8 mouse cellular contexts compared by ENCODE assay signal in the genomic region with DNA sequence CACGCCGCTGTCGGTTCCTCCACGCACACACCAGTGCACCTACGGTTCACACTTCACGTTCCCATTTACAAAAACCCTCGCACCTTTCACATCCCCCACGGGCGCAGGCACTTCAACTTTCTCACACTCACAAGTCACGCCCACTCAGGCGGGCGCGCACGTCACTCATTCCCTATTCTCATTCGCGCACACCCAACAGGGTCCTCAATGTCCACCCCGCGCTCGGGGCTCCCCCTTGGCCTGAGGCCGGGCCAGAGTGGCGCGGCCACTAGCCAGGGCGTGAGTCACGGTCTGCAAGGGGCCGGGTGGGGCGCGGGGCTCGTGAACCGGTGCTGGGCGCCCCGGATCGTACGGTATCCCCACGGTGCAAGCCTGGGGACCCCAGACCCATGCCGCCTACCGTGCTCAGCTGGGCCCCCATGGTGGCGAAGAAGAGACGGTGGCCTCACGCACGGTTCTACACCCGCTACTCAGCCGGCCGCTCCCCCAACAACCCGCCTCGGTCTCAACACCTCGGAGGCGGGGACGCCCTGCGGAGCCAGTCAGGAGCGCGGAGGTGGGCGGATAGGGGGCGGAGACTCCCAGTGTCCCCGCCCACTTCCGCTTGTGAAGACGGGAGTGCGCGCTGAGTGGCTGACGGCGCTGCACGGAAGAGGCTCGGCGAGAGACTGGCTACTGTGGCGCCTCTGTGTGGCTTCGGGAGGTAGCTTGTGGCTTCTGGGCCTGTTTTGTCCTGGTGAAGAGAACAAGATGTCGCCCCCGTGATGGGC. TPM values are rescaled to one million over a fixed set of nuclear protein-coding genes. Genes with fewer than 3 reads are reported as not detected.
DNase-seq lines count a peak whose midpoint lies in the region; ATAC-seq and TF ChIP-seq lines count a peak whose summit lies in the region.

No protein-coding gene starts in this region.

- peak overlapping the region; percentile 95 for H3K9ac ChIP-seq in hindbrain, embryonic 15.5 days

- WGBS in hindbrain, embryonic 15.5 days: 1% methylated on average over 67 of the region's 67 CpGs

- no peak for DNase-seq in Patski (ENCODE audit: low read depth, low spot score)
- DNase-seq in cerebellum, postnatal 14 days: peak; percentile 97
- peak; percentile 89 to 92 for DNase-seq in frontal cortex, postnatal 25 days (ENCODE audit: low spot score in 2 of 2)
- peak; percentile 96 for DNase-seq in left cerebral cortex, adult 11 months (ENCODE audit: low spot score)
- DNase-seq in lung, postnatal 4 days: peak; percentile 97 to 99
- peak; percentile 97 for DNase-seq in retina, postnatal 7 days (ENCODE audit: low read depth, low spot score)
- peak; percentile 92 for DNase-seq in urinary bladder, adult 2 months (ENCODE audit: low spot score)

- peak; percentile 93 for ATAC-seq in Patski
- peak; percentile 98 for ATAC-seq in hindbrain, embryonic 15.5 days (ENCODE audit: low FRiP score, low read depth)

- H3K4me2 ChIP-seq in hindbrain, embryonic 15.5 days: peak overlapping the region; percentile 62

- no peak for TF ChIP-seq CTCF in Patski (IDR thresholded peaks at IDR 0.05)

- in situ Hi-C loops in Patski (cut with MboI; ENCODE audit: low pct_unique_long_range_greater_than_20kb): loop anchor here (5.0 kb wide), 1 partner anchor 50 kb away; no protein-coding TSS in a partner anchor

- no peaks in the 10 kb centered on the region for H3K27me3 ChIP-seq in Patski
- no peaks in the 10 kb centered on the region for H3K27me3 ChIP-seq in hindbrain, embryonic 15.5 days

- H3K27ac ChIP-seq in hindbrain, embryonic 15.5 days (replicated peaks): peak overlapping the region; percentile 85

- no peaks in the 10 kb centered on the region for H3K36me3 ChIP-seq in hindbrain, embryonic 15.5 days

- H3K4me3 ChIP-seq in hindbrain, embryonic 15.5 days: peak overlapping the region; percentile 100

- H3K9me3 ChIP-seq in hindbrain, embryonic 15.5 days: no peaks in the 10 kb centered on the region

- H3K4me1 ChIP-seq in hindbrain, embryonic 15.5 days (replicated peaks): peaks cover 38% of the 10 kb centered on the region

- POLR2A ChIA-PET in Patski (lab: Charles Lee): interaction anchor here (0.6 to 1.1 kb wide), 5 partner anchors 8 to 50 kb away, joined by 3 to 4 read pairs (median 3); partner anchors contain the start of genes Poldip3 and Rrp7a

- CTCF ChIA-PET in Patski (lab: Charles Lee): interaction anchor here (1.2 to 1.5 kb wide), 2 partner anchors 16 to 21 kb away, joined by 3 to 5 read pairs; no protein-coding TSS in a partner anchor

RNA-seq across cellular contexts. Expression of gene Cyb5r3, which starts 0.5 kb away (rescaled TPM):
- 466 TPM for polyA plus RNA-seq in Patski (2021)
- polyA plus RNA-seq in hindbrain, embryonic 15.5 days (2015; fragmentation: Nextera tagmentation; extraction: Ambion mirVana): 116 and 144 TPM in 2 replicates
- polyA plus RNA-seq in urinary bladder, adult 2 months (2012; rRNA removed): 131 and 197 TPM in 2 replicates

RNA-seq across cellular contexts. Expression of gene Poldip3, which starts 22.7 kb away (rescaled TPM):
- 97.2 TPM for polyA plus RNA-seq in Patski (2021)
- polyA plus RNA-seq in hindbrain, embryonic 15.5 days (2015; fragmentation: Nextera tagmentation; extraction: Ambion mirVana): 130 and 132 TPM in 2 replicates
- 60.9 and 64.6 TPM in 2 replicates for polyA plus RNA-seq in urinary bladder, adult 2 months (2012; rRNA removed)

RNA-seq across cellular contexts. Expression of gene Rrp7a, which starts 49.3 kb away (rescaled TPM):
- polyA plus RNA-seq in Patski (2021): 90.6 TPM
- 74.7 and 78.9 TPM in 2 replicates for polyA plus RNA-seq in hindbrain, embryonic 15.5 days (2015; fragmentation: Nextera tagmentation; extraction: Ambion mirVana)
- polyA plus RNA-seq in urinary bladder, adult 2 months (2012; rRNA removed): 56.1 and 60.9 TPM in 2 replicates
